Mouse (Mus musculus) midbrain, embryonic 10.5 days (tissue): ENCODE measurements at regions not wholly inside any gene's neighbourhood (a gene's known extent, or its start where the extent isn't known, plus 50 kb on each side); places are given as distances from the start of the nearest gene placed in this dataset.
"Not testable (repeated sequence)": the region's sequence is repeated elsewhere in the genome, so short reads cannot be mapped to it uniquely, and the experiment has no call there.

ENCODE experiments used
- DNase-seq: peaks from one replicate; pipeline ENCODE4 v3.0.0-alpha.2; 2017; ENCODE audit warnings: low spot score
- H3K27ac ChIP-seq: fragments of 300-500 bp; sonication (generic); replicated peaks from 2 replicates; pipeline ENCODE4 v1.5.1; 2016; ENCODE audit warnings: mild to moderate bottlenecking
- H3K27me3 ChIP-seq: fragments of 300-500 bp; sonication (generic); 2 replicates; pipeline ENCODE4 v1.6.1; 2016; ENCODE audit warnings: low read depth, mild to moderate bottlenecking; ENCODE audit not compliant: poor library complexity, severe bottlenecking
- H3K36me3 ChIP-seq: fragments of 300-500 bp; sonication (generic); 2 replicates; pipeline ENCODE4 v1.6.1; 2016; ENCODE audit warnings: mild to moderate bottlenecking, moderate library complexity
- H3K4me1 ChIP-seq: fragments of 300-500 bp; sonication (generic); 2 replicates; pipeline ENCODE4 v1.6.1; 2016
- H3K4me3 ChIP-seq: fragments of 300-500 bp; sonication (generic); 2 replicates; pipeline ENCODE4 v1.5.1; 2016; ENCODE audit warnings: mild to moderate bottlenecking, moderate library complexity
- H3K9me3 ChIP-seq: fragments of 300-500 bp; sonication (generic); replicated peaks from 2 replicates; pipeline ENCODE4 v1.6.1; 2016; ENCODE audit warnings: mild to moderate bottlenecking
- WGBS: fragments of 180-500 bp; shearing (Covaris S2); methylation state at CpG from one replicate; pipeline ENCODE4 v1.1.7; 2016; 5-methylcytosine and 5-hydroxymethylcytosine counted together

- H3K4me1 ChIP-seq: no peaks in the 10 kb centered on the region
- no peak overlapping the region for H3K27ac ChIP-seq
- H3K36me3 ChIP-seq: no peaks in the 10 kb centered on the region
- no peak for DNase-seq
- H3K4me3 ChIP-seq: no peak overlapping the region
- 90% methylated on average over 4 of the region's 4 CpGs for WGBS
- no peaks in the 10 kb centered on the region for H3K9me3 ChIP-seq
- H3K27me3 ChIP-seq: no peaks in the 10 kb centered on the region
Measured at GRCm38 (mm10) chr13:4935940-4936339, 327.0 kb upstream of the Akr1e1 start.

GRCm38 (mm10) chr13:4939849-4940248, 330.9 kb upstream of the Akr1e1 start:
- DNase-seq: no peak
- H3K9me3 ChIP-seq: no peaks in the 10 kb centered on the region
- no peak overlapping the region for H3K4me3 ChIP-seq
- H3K27ac ChIP-seq: no peak overlapping the region
- no peaks in the 10 kb centered on the region for H3K4me1 ChIP-seq
- H3K27me3 ChIP-seq: no peaks in the 10 kb centered on the region
- H3K36me3 ChIP-seq: no peaks in the 10 kb centered on the region

- DNase-seq: peak; percentile 34
- not testable (repeated sequence) for H3K4me1 ChIP-seq, H3K27ac ChIP-seq, H3K36me3 ChIP-seq, H3K4me3 ChIP-seq, H3K27me3 ChIP-seq, H3K9me3 ChIP-seq
- 20% methylated on average over 6 of the region's 14 CpGs for WGBS
Measured at GRCm38 (mm10) chr13:4942490-4942889, 333.5 kb upstream of the Akr1e1 start.

- no peaks in the 10 kb centered on the region for H3K4me1 ChIP-seq
- 36% methylated on average over 7 of the region's 7 CpGs for WGBS
- H3K4me3 ChIP-seq: peak overlapping the region; percentile 51
- no peak for DNase-seq
- no peaks in the 10 kb centered on the region for H3K36me3 ChIP-seq
- no peaks in the 10 kb centered on the region for H3K9me3 ChIP-seq
- no peaks in the 10 kb centered on the region for H3K27me3 ChIP-seq
- H3K27ac ChIP-seq: peak overlapping the region; percentile 73
Measured at GRCm38 (mm10) chr13:4943046-4943445, 334.1 kb upstream of the Akr1e1 start.

GRCm38 (mm10) chr13:4955384-4955783, 346.4 kb upstream of the Akr1e1 start:
- no peaks in the 10 kb centered on the region for H3K36me3 ChIP-seq
- no peak for DNase-seq
- no peaks in the 10 kb centered on the region for H3K27me3 ChIP-seq
- WGBS: 87% methylated on average over 3 of the region's 3 CpGs
- no peaks in the 10 kb centered on the region for H3K9me3 ChIP-seq
- no peak overlapping the region for H3K27ac ChIP-seq
- no peak overlapping the region for H3K4me3 ChIP-seq
- H3K4me1 ChIP-seq: no peaks in the 10 kb centered on the region

- Histone ChIP-seq H3K27me3 (no peaks in the 10 kb centered on the region), H3K4me3 (no peak overlapping the region), H3K36me3 (no peaks in the 10 kb centered on the region), H3K27ac (no peak overlapping the region), H3K9me3 (no peaks in the 10 kb centered on the region), H3K4me1 (no peaks in the 10 kb centered on the region)
- no peak for DNase-seq
Measured at GRCm38 (mm10) chr13:4964824-4965223, 355.9 kb upstream of the Akr1e1 start.

- H3K4me3 ChIP-seq: no peak overlapping the region
Measured at GRCm38 (mm10) chr13:4970081-4970892, 361.3 kb upstream of the Akr1e1 start.

GRCm38 (mm10) chr13:4971472-4972067, 362.6 kb upstream of the Akr1e1 start:
- Histone ChIP-seq H3K4me3 (no peak overlapping the region), H3K27ac (no peak overlapping the region), H3K36me3 (no peaks in the 10 kb centered on the region), H3K9me3 (no peaks in the 10 kb centered on the region), H3K4me1 (no peaks in the 10 kb centered on the region), H3K27me3 (no peaks in the 10 kb centered on the region)
- WGBS: 89% methylated on average over 4 of the region's 4 CpGs
- no peak for DNase-seq

More at GRCm38 (mm10) chr13:4970081-4970892, 361.3 kb upstream of the Akr1e1 start:
- no peak overlapping the region for H3K27ac ChIP-seq
- H3K27me3 ChIP-seq: no peaks in the 10 kb centered on the region
- no peak for DNase-seq
- H3K4me1 ChIP-seq: no peaks in the 10 kb centered on the region
- H3K36me3 ChIP-seq: no peaks in the 10 kb centered on the region
- 81% methylated on average over 2 of the region's 2 CpGs for WGBS
- no peaks in the 10 kb centered on the region for H3K9me3 ChIP-seq

GRCm38 (mm10) chr13:4992876-4993275, 383.9 kb upstream of the Akr1e1 start:
- Histone ChIP-seq H3K9me3 (no peaks in the 10 kb centered on the region), H3K27ac (no peak overlapping the region), H3K36me3 (no peaks in the 10 kb centered on the region), H3K4me1 (no peaks in the 10 kb centered on the region), H3K27me3 (no peaks in the 10 kb centered on the region), H3K4me3 (no peak overlapping the region)
- WGBS: 90% methylated on average over 1 of the region's 1 CpGs
- DNase-seq: no peak

GRCm38 (mm10) chr13:5008296-5008695, 399.3 kb upstream of the Akr1e1 start:
- no peak overlapping the region for H3K4me3 ChIP-seq
- H3K4me1 ChIP-seq: peaks cover 9% of the 10 kb centered on the region
- no peak overlapping the region for H3K27ac ChIP-seq
- no peaks in the 10 kb centered on the region for H3K36me3 ChIP-seq
- 96% methylated on average over 1 of the region's 1 CpGs for WGBS
- no peaks in the 10 kb centered on the region for H3K27me3 ChIP-seq
- DNase-seq: no peak
- H3K9me3 ChIP-seq: no peaks in the 10 kb centered on the region

GRCm38 (mm10) chr13:5022439-5022838, 413.5 kb upstream of the Akr1e1 start:
- no peak overlapping the region for H3K4me3 ChIP-seq
- H3K27me3 ChIP-seq: no peaks in the 10 kb centered on the region
- no peak for DNase-seq
- WGBS: 91% methylated on average over 7 of the region's 7 CpGs
- no peaks in the 10 kb centered on the region for H3K9me3 ChIP-seq
- no peak overlapping the region for H3K27ac ChIP-seq
- no peaks in the 10 kb centered on the region for H3K36me3 ChIP-seq
- H3K4me1 ChIP-seq: no peaks in the 10 kb centered on the region

GRCm38 (mm10) chr13:5059859-5060258, 450.9 kb upstream of the Akr1e1 start:
- Histone ChIP-seq H3K9me3 (no peaks in the 10 kb centered on the region), H3K36me3 (no peaks in the 10 kb centered on the region), H3K27ac (no peak overlapping the region), H3K4me1 (no peaks in the 10 kb centered on the region), H3K4me3 (no peak overlapping the region), H3K27me3 (no peaks in the 10 kb centered on the region)
- DNase-seq: no peak
- WGBS: 82% methylated on average over 2 of the region's 2 CpGs

GRCm38 (mm10) chr13:5060462-5060861, 451.5 kb upstream of the Akr1e1 start:
- Histone ChIP-seq H3K36me3 (no peaks in the 10 kb centered on the region), H3K9me3 (no peaks in the 10 kb centered on the region), H3K4me1 (no peaks in the 10 kb centered on the region), H3K4me3 (no peak overlapping the region), H3K27ac (no peak overlapping the region), H3K27me3 (no peaks in the 10 kb centered on the region)
- WGBS: 63% methylated on average over 2 of the region's 2 CpGs
- DNase-seq: no peak
